Mouse (Mus musculus) neural tube, embryonic 11.5 days (tissue): ENCODE results near the gene Pcnx2. TPM values are rescaled to one million over a fixed set of nuclear protein-coding genes. Genes with fewer than 3 reads are reported as not detected.

Experiments
- ATAC-seq: fragments of 200-750 bp; cut with Nextera tagmentation; 2 replicates; pipeline ENCODE4 v1.8.0; 2017; ENCODE audit warnings: moderate number of reproducible peaks, mild to moderate bottlenecking, moderate TSS enrichment, moderate library complexity; ENCODE audit not compliant: insufficient read depth, low FRiP score, low TSS enrichment
- DNase-seq: peaks from one replicate; pipeline ENCODE4 v3.0.0-alpha.2; 2015; ENCODE audit warnings: low spot score
- H3K27ac ChIP-seq: fragments of 300-500 bp; sonication (generic); 2 replicates; pipeline ENCODE4 v1.5.1; 2014; ENCODE audit warnings: low read depth, mild to moderate bottlenecking, low read length
- H3K27me3 ChIP-seq: fragments of 300-500 bp; sonication (generic); 2 replicates; pipeline ENCODE4 v1.6.1; 2014; ENCODE audit warnings: mild to moderate bottlenecking, low read length, mixed read lengths; ENCODE audit not compliant: control insufficient read depth, insufficient read depth
- H3K36me3 ChIP-seq: fragments of 300-500 bp; sonication (generic); 2 replicates; pipeline ENCODE4 v1.6.1; 2014; ENCODE audit warnings: mild to moderate bottlenecking, low read length, moderate library complexity, mixed read lengths; ENCODE audit not compliant: control insufficient read depth, insufficient read depth
- H3K4me1 ChIP-seq: fragments of 300-500 bp; sonication (generic); 2 replicates; pipeline ENCODE4 v1.6.1; 2014; ENCODE audit warnings: low read length, mixed read lengths; ENCODE audit not compliant: control insufficient read depth, insufficient read depth
- H3K4me2 ChIP-seq: fragments of 300-500 bp; sonication (generic); 2 replicates; pipeline ENCODE4 v1.6.1; 2014; ENCODE audit warnings: low read depth, mild to moderate bottlenecking, moderate library complexity
- H3K4me3 ChIP-seq: fragments of 300-500 bp; sonication (generic); 2 replicates; pipeline ENCODE4 v1.5.1; 2014; ENCODE audit warnings: low read depth, low read length
- H3K9ac ChIP-seq: fragments of 300-500 bp; sonication (generic); 2 replicates; pipeline ENCODE4 v1.6.1; 2014; ENCODE audit warnings: mild to moderate bottlenecking, low read length
- H3K9me3 ChIP-seq: fragments of 300-500 bp; sonication (generic); 2 replicates; pipeline ENCODE4 v1.6.1; 2016; ENCODE audit warnings: low read length; ENCODE audit not compliant: control insufficient read depth
- WGBS: fragments of 180-500 bp; shearing (Covaris S2); extraction: QIAGEN DNeasy Blood & Tissue Kit; methylation state at CpG from one replicate; pipeline ENCODE4 v1.1.7; 2014; 5-methylcytosine and 5-hydroxymethylcytosine counted together
- polyA plus RNA-seq: library from polyadenylated mRNA; unstranded; fragments of >200 nt; fragmentation: Nextera tagmentation; extraction: Ambion mirVana; gene quantifications from 2 replicates; pipeline ENCODE4 v1.2.1, GENCODE M21; 2014

Gene Pcnx2
- polyA plus RNA-seq, 1 experiment from 2014 or later: 0.65 TPM

GRCm38 (mm10) chr8:125880447-125880846, 17.7 kb downstream of the Pcnx2 start:
- no peak for ATAC-seq
- H3K4me3 ChIP-seq: no peak overlapping the region
- no peak overlapping the region for H3K4me2 ChIP-seq
- no peak for DNase-seq
- no peaks in the 10 kb centered on the region for H3K27me3 ChIP-seq
- H3K4me1 ChIP-seq: no peaks in the 10 kb centered on the region
- WGBS: 93% methylated on average over 4 of the region's 4 CpGs
- H3K9me3 ChIP-seq: no peaks in the 10 kb centered on the region
- no peak overlapping the region for H3K9ac ChIP-seq
- H3K36me3 ChIP-seq: no peaks in the 10 kb centered on the region
- no peak overlapping the region for H3K27ac ChIP-seq

- Histone ChIP-seq H3K4me1 (peaks cover 4% of the 10 kb centered on the region; the same call in 1 of the 2 replicates), H3K36me3 (no peaks in the 10 kb centered on the region), H3K4me3 (no peak overlapping the region), H3K9ac (no peak overlapping the region), H3K9me3 (no peaks in the 10 kb centered on the region), H3K27me3 (no peaks in the 10 kb centered on the region), H3K4me2 (no peak overlapping the region), H3K27ac (no peak overlapping the region)
- DNase-seq: no peak
- 78% methylated on average over 2 of the region's 2 CpGs for WGBS
- no peak for ATAC-seq
Measured at GRCm38 (mm10) chr8:125873250-125873534, 24.9 kb downstream of the Pcnx2 start.

- no peaks in the 10 kb centered on the region for H3K36me3 ChIP-seq
- no peaks in the 10 kb centered on the region for H3K9me3 ChIP-seq
- no peak overlapping the region for H3K4me3 ChIP-seq
- ATAC-seq: no peak
- no peak for DNase-seq
- peaks cover 4% of the 10 kb centered on the region; the same call in 1 of the 2 replicates for H3K4me1 ChIP-seq
- no peak overlapping the region for H3K9ac ChIP-seq
- H3K27ac ChIP-seq: no peak overlapping the region
- H3K27me3 ChIP-seq: no peaks in the 10 kb centered on the region
- 54% methylated on average over 9 of the region's 9 CpGs for WGBS
- no peak overlapping the region for H3K4me2 ChIP-seq
Measured at GRCm38 (mm10) chr8:125872501-125873249, 25.4 kb downstream of the Pcnx2 start.

GRCm38 (mm10) chr8:125870821-125871321, 27.2 kb downstream of the Pcnx2 start:
- peak overlapping the region; percentile 4; the same call in 1 of the 2 replicates for H3K9ac ChIP-seq
- peak; percentile 82 for DNase-seq

GRCm38 (mm10) chr8:125870179-125870702, 27.9 kb downstream of the Pcnx2 start:
- DNase-seq: no peak
- 28% methylated on average over 6 of the region's 6 CpGs for WGBS
- H3K4me3 ChIP-seq: no peak overlapping the region
- H3K4me2 ChIP-seq: no peak overlapping the region
- no peak for ATAC-seq
- H3K4me1 ChIP-seq: peaks cover 4% of the 10 kb centered on the region; the same call in 1 of the 2 replicates
- no peaks in the 10 kb centered on the region for H3K9me3 ChIP-seq
- H3K36me3 ChIP-seq: no peaks in the 10 kb centered on the region
- peak overlapping the region; percentile 4; the same call in 1 of the 2 replicates for H3K9ac ChIP-seq
- no peak overlapping the region for H3K27ac ChIP-seq
- no peaks in the 10 kb centered on the region for H3K27me3 ChIP-seq

More at GRCm38 (mm10) chr8:125870821-125871321, 27.2 kb downstream of the Pcnx2 start:
- H3K4me2 ChIP-seq: no peak overlapping the region
- no peaks in the 10 kb centered on the region for H3K27me3 ChIP-seq
- no peak overlapping the region for H3K27ac ChIP-seq
- H3K36me3 ChIP-seq: no peaks in the 10 kb centered on the region
- no peak overlapping the region for H3K4me3 ChIP-seq
- 8% methylated on average over 7 of the region's 7 CpGs for WGBS
- H3K4me1 ChIP-seq: peaks cover 4% of the 10 kb centered on the region; the same call in 1 of the 2 replicates
- no peaks in the 10 kb centered on the region for H3K9me3 ChIP-seq
- peak; percentile 61; the same call in 1 of the 2 replicates for ATAC-seq

GRCm38 (mm10) chr8:125869739-125870138, 28.4 kb downstream of the Pcnx2 start:
- Histone ChIP-seq H3K4me1 (peaks cover 4% of the 10 kb centered on the region; the same call in 1 of the 2 replicates), H3K9ac (no peak overlapping the region), H3K9me3 (no peaks in the 10 kb centered on the region), H3K36me3 (no peaks in the 10 kb centered on the region), H3K27ac (no peak overlapping the region), H3K27me3 (no peaks in the 10 kb centered on the region), H3K4me3 (no peak overlapping the region), H3K4me2 (no peak overlapping the region)
- DNase-seq: no peak
- no peak for ATAC-seq
- WGBS: 87% methylated on average over 3 of the region's 3 CpGs

- Histone ChIP-seq H3K27me3 (no peaks in the 10 kb centered on the region), H3K4me2 (no peak overlapping the region), H3K4me1 (peaks cover 4% of the 10 kb centered on the region; the same call in 1 of the 2 replicates), H3K4me3 (no peak overlapping the region), H3K27ac (no peak overlapping the region), H3K9me3 (no peaks in the 10 kb centered on the region), H3K9ac (no peak overlapping the region), H3K36me3 (no peaks in the 10 kb centered on the region)
- ATAC-seq (no peak), DNase-seq (no peak)
- WGBS: 63% methylated on average over 7 of the region's 7 CpGs
Measured at GRCm38 (mm10) chr8:125868552-125868951, 29.6 kb downstream of the Pcnx2 start.

GRCm38 (mm10) chr8:125866125-125866524, 32.0 kb downstream of the Pcnx2 start:
- 77% methylated on average over 12 of the region's 12 CpGs for WGBS
- no peaks in the 10 kb centered on the region for H3K36me3 ChIP-seq
- no peak for ATAC-seq
- DNase-seq: no peak
- no peak overlapping the region for H3K4me2 ChIP-seq
- no peak overlapping the region for H3K9ac ChIP-seq
- H3K27ac ChIP-seq: no peak overlapping the region
- no peaks in the 10 kb centered on the region for H3K9me3 ChIP-seq
- H3K4me3 ChIP-seq: no peak overlapping the region
- H3K27me3 ChIP-seq: no peaks in the 10 kb centered on the region
- H3K4me1 ChIP-seq: peaks cover 4% of the 10 kb centered on the region; the same call in 1 of the 2 replicates

GRCm38 (mm10) chr8:125857251-125857650, 40.9 kb downstream of the Pcnx2 start:
- no peaks in the 10 kb centered on the region for H3K4me1 ChIP-seq
- H3K4me2 ChIP-seq: no peak overlapping the region
- DNase-seq (no peak), ATAC-seq (no peak)
- no peaks in the 10 kb centered on the region for H3K27me3 ChIP-seq
- 68% methylated on average over 6 of the region's 6 CpGs for WGBS
- no peaks in the 10 kb centered on the region for H3K9me3 ChIP-seq
- H3K27ac ChIP-seq: no peak overlapping the region
- no peaks in the 10 kb centered on the region for H3K36me3 ChIP-seq
- no peak overlapping the region for H3K4me3 ChIP-seq
- no peak overlapping the region for H3K9ac ChIP-seq
